Mouse (Mus musculus) thymus, adult 2 months (tissue): ENCODE data around the gene Rsc1a1. TPM values are rescaled to one million over a fixed set of nuclear protein-coding genes. Genes with fewer than 3 reads are reported as not detected.

Experiments used
- DNase-seq: peaks from one replicate; pipeline ENCODE4 v3.0.0; 2021
- H3K27ac ChIP-seq: fragments of 200-500 bp; 2 replicates; pipeline ENCODE4 v1.5.1; 2012; ENCODE audit warnings: low read length, control low read depth; ENCODE audit not compliant: control insufficient read depth, insufficient read depth
- H3K27me3 ChIP-seq: fragments of 200-500 bp; 2 replicates; pipeline ENCODE4 v1.6.1; 2012; ENCODE audit warnings: mild to moderate bottlenecking, low read length, moderate library complexity, mixed read lengths; ENCODE audit not compliant: control insufficient read depth, insufficient read depth
- H3K36me3 ChIP-seq: fragments of 200-500 bp; 2 replicates; pipeline ENCODE4 v1.6.1; 2012; ENCODE audit warnings: mild to moderate bottlenecking, low read length, moderate library complexity; ENCODE audit not compliant: control insufficient read depth, insufficient read depth
- H3K4me1 ChIP-seq: fragments of 200-500 bp; replicated peaks from 2 replicates; pipeline ENCODE4 v1.6.1; 2012; ENCODE audit warnings: low read length; ENCODE audit not compliant: control insufficient read depth, insufficient read depth
- H3K4me3 ChIP-seq: fragments of 200-500 bp; 2 replicates; pipeline ENCODE4 v1.5.1; 2012; ENCODE audit warnings: mild to moderate bottlenecking, low read length, control low read depth, moderate library complexity; ENCODE audit not compliant: control insufficient read depth, insufficient read depth
- CTCF ChIP-seq: fragments of 200-500 bp; IDR thresholded peaks from 2 replicates; pipeline ENCODE4 v1.5.1; 2012; ENCODE audit warnings: mild to moderate bottlenecking, control low read depth, low read length, moderate library complexity, borderline replicate concordance; ENCODE audit not compliant: control insufficient read depth, poor library complexity, insufficient read depth; ENCODE audit errors: extremely low read depth
- POLR2A ChIP-seq: fragments of 200-500 bp; IDR thresholded peaks from 2 replicates; pipeline ENCODE4 v1.6.1; 2012; ENCODE audit warnings: mild to moderate bottlenecking, low read length, control low read depth, moderate library complexity; ENCODE audit not compliant: control insufficient read depth, poor library complexity, insufficient read depth; ENCODE audit errors: extremely low read depth
- WGBS: fragments of 180-500 bp; shearing (Covaris S2); methylation state at CpG from one replicate; pipeline ENCODE4 v1.1.7; 2018; 5-methylcytosine and 5-hydroxymethylcytosine counted together
- polyA plus RNA-seq: library from polyadenylated mRNA; depleted of rRNA; stranded (reverse); fragments of >200 nt; gene quantifications from 2 replicates; pipeline ENCODE4 v1.2.3, GENCODE M21; 2012

Rsc1a1 gene
- polyA plus RNA-seq, 1 experiment, result 14.4 TPM

DNA sequence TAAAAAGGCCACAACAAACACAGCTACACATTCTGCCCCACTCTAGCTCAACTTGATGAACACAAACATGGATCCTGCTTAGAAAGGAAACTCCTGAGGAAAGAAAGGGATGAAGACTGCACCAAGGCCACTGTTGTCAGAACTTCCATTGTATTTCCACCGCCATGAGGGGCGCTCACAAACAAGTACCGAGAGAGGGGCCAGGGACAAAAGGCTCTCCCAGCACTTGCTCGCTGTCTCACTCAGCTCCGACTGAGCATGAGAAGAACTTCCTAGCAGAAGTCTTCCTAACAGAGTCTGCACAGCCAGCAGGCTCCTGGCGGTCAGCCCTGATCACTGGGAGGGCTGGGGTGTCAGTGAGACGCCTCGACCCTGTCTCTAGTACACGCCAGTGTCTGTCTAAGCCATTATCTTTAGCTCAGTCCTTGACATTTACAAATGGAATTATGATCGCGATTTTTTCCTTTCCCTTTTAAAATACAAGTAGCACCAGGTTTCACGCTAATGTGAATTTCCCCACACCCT, 2.6 kb downstream of the Rsc1a1 start:
- no peak for DNase-seq
- Histone ChIP-seq H3K27ac (no peak overlapping the region), H3K4me1 (no peaks in the 10 kb centered on the region), H3K27me3 (no peaks in the 10 kb centered on the region), H3K4me3 (no peak overlapping the region), H3K36me3 (peaks cover 26% of the 10 kb centered on the region)
- TF ChIP-seq CTCF, result no peak
- no peak for TF ChIP-seq POLR2A
- WGBS, result 95% methylated on average over 12 of the region's 12 CpGs

DNA sequence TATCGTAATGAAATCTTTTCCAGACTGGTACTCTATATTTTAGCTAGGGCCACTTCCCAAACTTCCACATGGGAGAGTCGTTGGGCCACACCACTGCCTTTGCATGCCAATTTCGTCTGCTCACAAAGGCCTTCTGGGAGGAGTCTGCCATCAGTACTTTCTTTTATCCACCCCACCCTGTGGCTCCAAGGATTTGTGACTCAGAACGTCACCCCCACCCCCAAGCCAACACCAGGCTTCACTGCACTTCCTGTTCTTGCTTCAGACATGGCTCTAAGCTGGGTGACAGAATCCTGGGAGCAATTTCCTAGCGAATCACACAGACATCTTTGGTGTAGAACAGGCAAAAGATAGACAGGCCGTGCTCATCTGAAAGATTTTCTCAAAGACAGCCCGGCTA, 3.6 kb downstream of the Rsc1a1 start:
- Histone ChIP-seq H3K27ac (no peak overlapping the region), H3K4me1 (no peaks in the 10 kb centered on the region)
- no peak for DNase-seq

DNA sequence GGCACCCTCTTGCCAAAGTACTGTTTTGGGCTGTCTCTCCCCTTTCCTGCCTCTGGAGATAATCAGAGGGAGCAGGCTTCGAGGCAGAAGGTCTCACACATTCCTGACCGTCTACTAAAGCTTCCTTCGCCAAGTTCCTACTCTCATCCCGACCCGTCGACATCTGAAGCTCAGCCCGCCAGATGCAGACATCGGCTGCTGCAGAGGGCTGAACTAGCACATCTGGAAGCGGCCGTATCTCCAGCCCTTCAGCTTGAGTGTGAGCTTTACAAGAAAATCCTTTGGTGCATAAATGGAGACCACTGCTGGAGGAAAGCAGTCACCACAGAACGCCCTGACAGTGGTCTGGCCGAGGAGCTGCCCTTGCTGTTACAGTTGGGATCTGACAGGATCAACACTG, 4.5 kb downstream of the Rsc1a1 start:
- no peak for DNase-seq
- no peaks in the 10 kb centered on the region for H3K4me1 ChIP-seq
- no peak overlapping the region for H3K27ac ChIP-seq
- TF ChIP-seq POLR2A (no peak), CTCF (no peak)
- H3K36me3 ChIP-seq, result peaks cover 25% of the 10 kb centered on the region
- H3K27me3 ChIP-seq, result no peaks in the 10 kb centered on the region
- WGBS, result 95% methylated on average over 12 of the region's 12 CpGs
- no peak overlapping the region for H3K4me3 ChIP-seq

More for the DNA sequence above, 3.6 kb downstream of the Rsc1a1 start:
- 89% methylated on average over 7 of the region's 7 CpGs for WGBS
- H3K27me3 ChIP-seq, result no peaks in the 10 kb centered on the region
- H3K36me3 ChIP-seq, result peaks cover 26% of the 10 kb centered on the region
- no peak overlapping the region for H3K4me3 ChIP-seq
- no peak for TF ChIP-seq CTCF
- no peak for TF ChIP-seq POLR2A

DNA sequence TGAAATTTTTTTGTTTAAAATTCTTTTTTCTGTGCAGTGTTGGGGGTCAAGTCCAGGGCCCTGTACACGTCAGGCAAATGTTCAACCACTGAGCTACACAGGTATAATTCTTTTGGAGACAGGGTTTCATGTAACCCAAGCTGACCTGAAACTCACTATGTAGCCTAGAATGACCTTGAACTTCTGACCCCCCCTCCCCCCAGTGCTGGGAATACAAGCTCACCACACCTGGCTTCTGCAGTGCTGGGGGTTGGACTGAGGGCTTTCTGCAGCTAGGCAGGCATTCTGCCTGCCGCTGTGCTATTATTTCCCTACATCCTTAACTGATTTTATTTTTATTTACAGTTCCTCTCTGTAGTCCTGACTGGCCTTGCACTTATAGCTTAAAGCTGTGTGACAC, 6.4 kb downstream of the Rsc1a1 start:
- no peak for TF ChIP-seq POLR2A
- TF ChIP-seq CTCF, result no peak
- 98% methylated on average over 2 of the region's 2 CpGs for WGBS
- H3K4me3 ChIP-seq, result no peak overlapping the region
- H3K27me3 ChIP-seq, result no peaks in the 10 kb centered on the region
- DNase-seq, result no peak
- no peaks in the 10 kb centered on the region for H3K4me1 ChIP-seq
- H3K36me3 ChIP-seq, result peaks cover 7% of the 10 kb centered on the region; the same call in 1 of the 2 replicates
- no peak overlapping the region for H3K27ac ChIP-seq

DNA sequence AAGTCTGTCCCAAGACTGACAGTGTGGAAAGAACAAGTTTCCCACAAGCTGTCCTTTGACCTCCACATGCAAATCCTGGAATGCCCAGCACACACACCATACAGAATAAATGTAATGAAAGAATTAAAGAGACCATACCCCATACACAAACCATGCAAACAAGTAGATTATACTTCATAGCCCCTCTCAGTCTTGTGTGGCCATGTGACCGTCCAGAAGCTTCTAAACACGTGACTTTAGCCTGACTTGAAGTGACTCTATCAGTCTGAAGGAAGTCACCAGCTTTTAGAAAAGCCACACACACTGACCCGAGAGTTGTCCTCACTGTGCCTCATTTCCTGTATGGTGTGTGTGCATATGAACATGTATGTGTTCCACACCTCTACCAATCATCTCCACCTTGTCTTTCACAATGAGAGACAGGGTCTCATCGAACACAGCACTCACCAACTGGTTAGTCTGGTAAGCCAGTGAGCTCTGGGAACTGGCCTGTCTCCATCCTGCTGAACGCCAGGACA, 8.9 kb downstream of the Rsc1a1 start:
- TF ChIP-seq CTCF (no peak), POLR2A (no peak)
- WGBS, result 86% methylated on average over 5 of the region's 5 CpGs
- H3K27ac ChIP-seq, result no peak overlapping the region

DNA sequence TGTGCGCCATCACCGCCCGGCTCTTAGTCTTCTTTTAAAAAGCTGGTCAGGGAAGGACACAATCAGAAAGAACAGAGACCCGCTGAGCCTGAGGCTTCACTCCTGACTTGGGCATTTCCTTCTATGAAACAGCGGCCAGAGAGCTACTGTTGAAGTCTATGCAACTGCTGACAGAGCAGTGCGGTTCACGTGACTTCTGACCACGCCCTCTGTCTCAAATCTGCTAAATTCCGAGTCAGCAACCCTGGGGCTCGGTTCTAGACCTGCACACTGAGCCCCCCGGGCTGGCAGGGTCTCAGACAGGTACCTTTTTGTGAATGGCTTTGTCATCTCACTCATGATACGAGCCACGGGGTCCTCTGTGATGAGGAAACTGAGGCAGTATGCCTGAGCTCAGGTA, 13.1 kb downstream of the Rsc1a1 start:
- Histone ChIP-seq H3K4me3 (no peak overlapping the region), H3K36me3 (no peaks in the 10 kb centered on the region)

More for the DNA sequence above, 8.9 kb downstream of the Rsc1a1 start:
- Histone ChIP-seq H3K36me3 (no peaks in the 10 kb centered on the region), H3K4me3 (no peak overlapping the region), H3K4me1 (no peaks in the 10 kb centered on the region), H3K27me3 (no peaks in the 10 kb centered on the region)
- no peak for DNase-seq

More for the DNA sequence above, 13.1 kb downstream of the Rsc1a1 start:
- Histone ChIP-seq H3K4me1 (no peaks in the 10 kb centered on the region), H3K27me3 (no peaks in the 10 kb centered on the region), H3K27ac (no peak overlapping the region)
- DNase-seq, result no peak
- TF ChIP-seq CTCF, result no peak
- TF ChIP-seq POLR2A, result no peak
- WGBS, result 86% methylated on average over 13 of the region's 13 CpGs
